19 mouse cellular contexts compared by ENCODE assay signal in genomic region chr7:132389473-132389872, GRCm38 (mm10).
DNase-seq lines count a peak whose midpoint lies in the region; ATAC-seq and TF ChIP-seq lines count a peak whose summit lies in the region.
"Had no signal": no experiment of that assay in that cellular context is flagged by ENCODE, and none has a peak within 500 bp of the region (broad histone marks: within the 10 kb centered on the region; RNA-seq: fewer than 3 reads in every experiment).

No protein-coding gene starts in this region.

- TF ChIP-seq RAD21 in CH12.LX (IDR thresholded peaks at IDR 0.05; ENCODE audit: low read depth, low read length), result no peak

- H3K36me3 ChIP-seq in heart, embryonic 10.5 days, result no peaks in the 10 kb centered on the region
- no peaks in the 10 kb centered on the region for H3K36me3 ChIP-seq in heart, postnatal 0 days (replicated peaks; ENCODE audit: control insufficient read depth, insufficient read depth, low read length)
- H3K36me3 ChIP-seq in CH12.LX (replicated peaks in 1 of 2; ENCODE audit: control insufficient read depth in 1 of 2, insufficient read depth in 1 of 2, low read length in 1 of 2), result no peaks in the 10 kb centered on the region
- no peaks in the 10 kb centered on the region for H3K36me3 ChIP-seq in limb, embryonic 10.5 days
- H3K36me3 ChIP-seq: embryonic facial prominence, embryonic 12.5 days; hindbrain, embryonic 12.5 days; limb, embryonic 15.5 days; liver, embryonic 15.5 days had no signal

- TF ChIP-seq CTCF in heart, postnatal 0 days (IDR thresholded peaks at IDR 0.05; ENCODE audit: low read depth), result no peak
- TF ChIP-seq CTCF in CH12.LX (conservative IDR thresholded peaks at IDR 0.05 in 1 of 2, IDR thresholded peaks at IDR 0.05 in 1 of 2; ENCODE audit: low read depth in 2 of 2, low read length in 2 of 2), result no peak
- TF ChIP-seq CTCF in cerebellum, adult 2 months (IDR thresholded peaks at IDR 0.05; ENCODE audit: borderline replicate concordance, insufficient read depth, low read depth, low read length), result no peak

- intact Hi-C loops in heart, postnatal 14 days (cut with DNase I), result no loop called here
- intact Hi-C loops in heart, postnatal 36 days (cut with DNase I), result no loop called here

- dilution Hi-C loops in CH12.LX (cut with MboI; ENCODE audit: extremely low pct_ligation_motif_present, extremely low pct_unique_long_range_greater_than_20kb, low sequenced_read_pairs), result no loop called here

- in situ Hi-C loops in CH12.LX (cut with MboI; ENCODE audit: low pct_ligation_motif_present, low pct_unique_long_range_greater_than_20kb, low sequenced_read_pairs), result no loop called here

- TF ChIP-seq EP300 in heart, postnatal 0 days (IDR thresholded peaks at IDR 0.05; ENCODE audit: low read depth), result no peak
- TF ChIP-seq EP300 in CH12.LX (IDR thresholded peaks at IDR 0.05; ENCODE audit: low read length), result no peak

- H3K27me3 ChIP-seq in heart, embryonic 10.5 days (ENCODE audit: insufficient read depth, poor library complexity, severe bottlenecking), result no peaks in the 10 kb centered on the region
- no peaks in the 10 kb centered on the region for H3K27me3 ChIP-seq in heart, postnatal 0 days (ENCODE audit: control insufficient read depth, insufficient read depth, low read length)
- peaks cover 86% of the 10 kb centered on the region for H3K27me3 ChIP-seq in CH12.LX (replicated peaks)
- H3K27me3 ChIP-seq in limb, embryonic 10.5 days (ENCODE audit: low read depth, poor library complexity, severe bottlenecking), result peaks cover 23% of the 10 kb centered on the region
- H3K27me3 ChIP-seq in cerebellum, adult 2 months (ENCODE audit: control insufficient read depth, insufficient read depth, low read length), result no peaks in the 10 kb centered on the region
- H3K27me3 ChIP-seq: embryonic facial prominence, embryonic 12.5 days; hindbrain, embryonic 12.5 days; limb, embryonic 15.5 days; liver, embryonic 15.5 days had no signal

- H3K9ac ChIP-seq in heart, postnatal 0 days (replicated peaks; ENCODE audit: low read depth, low read length), result no peak overlapping the region
- H3K9ac ChIP-seq in CH12.LX (ENCODE audit: insufficient read depth, low read depth), result no peak overlapping the region
- H3K9ac ChIP-seq: embryonic facial prominence, embryonic 12.5 days; hindbrain, embryonic 12.5 days; limb, embryonic 15.5 days; liver, embryonic 15.5 days had no signal

- H3K4me3 ChIP-seq in heart, embryonic 10.5 days, result no peak overlapping the region
- no peak overlapping the region for H3K4me3 ChIP-seq in heart, postnatal 0 days (ENCODE audit: low read depth, low read length)
- H3K4me3 ChIP-seq in CH12.LX (replicated peaks in 1 of 3; ENCODE audit: low read depth in 2 of 3, low read length in 2 of 3, poor library complexity in 1 of 3), result no peak overlapping the region
- H3K4me3 ChIP-seq in limb, embryonic 10.5 days, result no peak overlapping the region
- no peak overlapping the region for H3K4me3 ChIP-seq in cerebellum, adult 2 months (replicated peaks; ENCODE audit: insufficient read depth, low read depth, low read length)
- H3K4me3 ChIP-seq: embryonic facial prominence, embryonic 12.5 days; hindbrain, embryonic 12.5 days; limb, embryonic 15.5 days; liver, embryonic 15.5 days had no signal

- TF ChIP-seq POLR2A in CH12.LX (IDR thresholded peaks at IDR 0.05; ENCODE audit: low read depth, low read length), result no peak
- no peak for TF ChIP-seq POLR2A in cerebellum, adult 2 months (IDR thresholded peaks at IDR 0.05; ENCODE audit: borderline replicate concordance, insufficient read depth, low read length)

- no peak for ATAC-seq in heart, postnatal 0 days (ENCODE audit: insufficient read depth, low read depth)
- ATAC-seq: forebrain, embryonic 16.5 days; inflammation-experienced regulatory T-cells, adult 6 months; midbrain, embryonic 16.5 days had no signal

- WGBS in heart, embryonic 10.5 days, result 42% methylated on average over 7 of the region's 7 CpGs
- WGBS in heart, postnatal 0 days, result 50% methylated on average over 7 of the region's 7 CpGs
- 71% methylated on average over 7 of the region's 7 CpGs for WGBS in limb, embryonic 10.5 days
- WGBS in cerebellum, adult 2 months, result 73% methylated on average over 7 of the region's 7 CpGs

- H3K79me2 ChIP-seq in CH12.LX (replicated peaks; ENCODE audit: control insufficient read depth, extremely low read depth, insufficient read depth, poor library complexity, severe bottlenecking), result no peaks in the 10 kb centered on the region

- H3K9me3 ChIP-seq in heart, embryonic 10.5 days, result no peaks in the 10 kb centered on the region
- no peaks in the 10 kb centered on the region for H3K9me3 ChIP-seq in heart, postnatal 0 days (replicated peaks; ENCODE audit: control insufficient read depth, low read length)
- H3K9me3 ChIP-seq in CH12.LX (replicated peaks; ENCODE audit: low read length), result no peaks in the 10 kb centered on the region
- H3K9me3 ChIP-seq in limb, embryonic 10.5 days (replicated peaks), result no peaks in the 10 kb centered on the region
- H3K9me3 ChIP-seq: embryonic facial prominence, embryonic 12.5 days; hindbrain, embryonic 12.5 days; limb, embryonic 15.5 days; liver, embryonic 15.5 days had no signal

- no peak overlapping the region for H3K4me2 ChIP-seq in heart, postnatal 0 days (ENCODE audit: low read depth, low read length)
- peak overlapping the region; percentile 14; the same call in 1 of the 2 replicates for H3K4me2 ChIP-seq in CH12.LX (ENCODE audit: insufficient read depth, low read depth, poor library complexity, severe bottlenecking)
- H3K4me2 ChIP-seq: embryonic facial prominence, embryonic 12.5 days; hindbrain, embryonic 12.5 days; limb, embryonic 15.5 days; liver, embryonic 15.5 days had no signal

- H3K27ac ChIP-seq in heart, embryonic 10.5 days, result peak overlapping the region; percentile 63
- no peak overlapping the region for H3K27ac ChIP-seq in heart, postnatal 0 days (ENCODE audit: low read depth)
- H3K27ac ChIP-seq in CH12.LX (ENCODE audit: insufficient read depth, low read depth), result no peak overlapping the region
- peak overlapping the region; percentile 33; the same call in 1 of the 2 replicates for H3K27ac ChIP-seq in limb, embryonic 10.5 days
- no peak overlapping the region for H3K27ac ChIP-seq in cerebellum, adult 2 months (ENCODE audit: insufficient read depth, low read length)
- H3K27ac ChIP-seq: embryonic facial prominence, embryonic 12.5 days; hindbrain, embryonic 12.5 days; limb, embryonic 15.5 days; liver, embryonic 15.5 days had no signal

- peaks cover 57% of the 10 kb centered on the region for H3K4me1 ChIP-seq in heart, embryonic 10.5 days
- H3K4me1 ChIP-seq in heart, postnatal 0 days (ENCODE audit: control insufficient read depth, insufficient read depth), result no peaks in the 10 kb centered on the region; the same call in 1 of the 2 replicates
- peaks cover 2 to 19% of the 10 kb centered on the region in 2 experiments for H3K4me1 ChIP-seq in CH12.LX (ENCODE audit: control insufficient read depth in 1 of 2, insufficient read depth in 2 of 2)
- H3K4me1 ChIP-seq in limb, embryonic 10.5 days, result peaks cover 54% of the 10 kb centered on the region
- no peaks in the 10 kb centered on the region for H3K4me1 ChIP-seq in cerebellum, adult 2 months (ENCODE audit: control insufficient read depth, insufficient read depth, low read length)

- DNase-seq in heart, embryonic 10.5 days (ENCODE audit: low spot score), result no peak
- no peak for DNase-seq in heart, postnatal 14 days
- peak; percentile 14 for DNase-seq in heart, postnatal 0 days (ENCODE audit: low spot score)
- no peak for DNase-seq in heart, postnatal 36 days
- DNase-seq in CH12.LX (ENCODE audit: extremely low read depth), result no peak
- DNase-seq in limb, embryonic 10.5 days (ENCODE audit: low spot score), result no peak
- DNase-seq in right cerebral cortex, postnatal 10 days (ENCODE audit: low spot score in 2 of 2), result no peak
- no peak for DNase-seq in cerebellum, adult 2 months
- DNase-seq: adrenal gland, adult 2 months; cerebellum, adult 8-10 months; gastrocnemius, postnatal 25 days; kidney, adult 9 months had no signal

TF ChIP-seq in CH12.LX, 34 proteins besides CTCF, POLR2A, EP300 and RAD21:
- TF ChIP-seq USF2 (conservative IDR thresholded peaks at IDR 0.05; ENCODE audit: low read depth, low read length), result no peak
- TF ChIP-seq NELFE (IDR thresholded peaks at IDR 0.05; ENCODE audit: low read depth, low read length), result no peak
- TF ChIP-seq CHD1 (IDR thresholded peaks at IDR 0.05; ENCODE audit: low read depth, low read length), result no peak
- no peak for TF ChIP-seq JUN (IDR thresholded peaks at IDR 0.05; ENCODE audit: insufficient read depth, low read depth, low read length)
- TF ChIP-seq USF1 (IDR thresholded peaks at IDR 0.05; ENCODE audit: low read depth, low read length), result no peak
- no peak for TF ChIP-seq ELF1 (IDR thresholded peaks at IDR 0.05; ENCODE audit: low read depth, low read length)
- TF ChIP-seq MEF2A (IDR thresholded peaks at IDR 0.05; ENCODE audit: borderline replicate concordance, low read depth, low read length), result no peak

Comparison
In these comparisons a context has a peak if more than half of its experiments do, and no peak if none do; other contexts are left out.
1. H3K27ac ChIP-seq: peak in heart, embryonic 10.5 days (single experiment) and limb, embryonic 10.5 days (single experiment); none in heart, postnatal 0 days (single experiment), CH12.LX (single experiment) and cerebellum, adult 2 months (single experiment).